Mouse (Mus musculus) limb, embryonic 14.5 days (tissue): ENCODE measurements at regions not wholly inside any gene's neighbourhood (a gene's known extent, or its start where the extent isn't known, plus 50 kb on each side); places are given as distances from the start of the nearest gene placed in this dataset.
A peak's percentile ranks its signal among the peaks of the same experiment; 100 is the strongest.

ENCODE experiments used
- ATAC-seq: fragments of 200-750 bp; cut with Nextera tagmentation; 2 replicates; pipeline ENCODE4 v1.8.0; 2017; ENCODE audit warnings: low read depth, moderate number of reproducible peaks, moderate TSS enrichment; ENCODE audit not compliant: low FRiP score
- DNase-seq: peaks from one replicate; pipeline ENCODE4 v3.0.0-alpha.2; 2015; ENCODE audit warnings: low spot score
- H3K27ac ChIP-seq: fragments of 300-500 bp; sonication (generic); replicated peaks from 2 replicates; pipeline ENCODE4 v1.5.1; 2014; ENCODE audit warnings: low read depth, mild to moderate bottlenecking, low read length, moderate library complexity, mixed read lengths
- H3K27me3 ChIP-seq: fragments of 300-500 bp; sonication (generic); 2 replicates; pipeline ENCODE4 v1.6.1; 2014; ENCODE audit warnings: low read length, mixed read lengths; ENCODE audit not compliant: control insufficient read depth, insufficient read depth
- H3K36me3 ChIP-seq: fragments of 300-500 bp; sonication (generic); 2 replicates; pipeline ENCODE4 v1.6.1; 2014; ENCODE audit warnings: mild to moderate bottlenecking, low read length, moderate library complexity, mixed read lengths; ENCODE audit not compliant: control insufficient read depth, insufficient read depth
- H3K4me1 ChIP-seq: fragments of 300-500 bp; sonication (generic); 2 replicates; pipeline ENCODE4 v1.6.1; 2014; ENCODE audit warnings: antibody characterized with exemption, low read length, mixed read lengths; ENCODE audit not compliant: control insufficient read depth, insufficient read depth
- H3K4me2 ChIP-seq: fragments of 300-500 bp; sonication (generic); replicated peaks from 2 replicates; pipeline ENCODE4 v1.6.1; 2014; ENCODE audit warnings: low read depth, mild to moderate bottlenecking, low read length, moderate library complexity; ENCODE audit not compliant: severe bottlenecking
- H3K4me3 ChIP-seq: fragments of 300-500 bp; sonication (generic); replicated peaks from 2 replicates; pipeline ENCODE4 v1.5.1; 2014; ENCODE audit warnings: low read length
- H3K9ac ChIP-seq: fragments of 300-500 bp; sonication (generic); 2 replicates; pipeline ENCODE4 v1.6.1; 2014; ENCODE audit warnings: mild to moderate bottlenecking, low read depth, low read length, moderate library complexity; ENCODE audit not compliant: severe bottlenecking
- H3K9me3 ChIP-seq: fragments of 300-500 bp; sonication (generic); 2 replicates; pipeline ENCODE4 v1.6.1; 2016; ENCODE audit warnings: low read length; ENCODE audit not compliant: control insufficient read depth
- POLR2A ChIP-seq: fragments of 200-500 bp; IDR thresholded peaks from 2 replicates; pipeline ENCODE4 v1.8.0; 2012; ENCODE audit warnings: inconsistent platforms, mild to moderate bottlenecking, moderate library complexity, borderline replicate concordance; ENCODE audit not compliant: insufficient read depth, insufficient read length; ENCODE audit errors: extremely low read depth
- WGBS: fragments of 180-500 bp; shearing (Covaris S2); extraction: QIAGEN DNeasy Blood & Tissue Kit; methylation state at CpG from one replicate; pipeline ENCODE4 v1.1.7; 2014; 5-methylcytosine and 5-hydroxymethylcytosine counted together

DNA sequence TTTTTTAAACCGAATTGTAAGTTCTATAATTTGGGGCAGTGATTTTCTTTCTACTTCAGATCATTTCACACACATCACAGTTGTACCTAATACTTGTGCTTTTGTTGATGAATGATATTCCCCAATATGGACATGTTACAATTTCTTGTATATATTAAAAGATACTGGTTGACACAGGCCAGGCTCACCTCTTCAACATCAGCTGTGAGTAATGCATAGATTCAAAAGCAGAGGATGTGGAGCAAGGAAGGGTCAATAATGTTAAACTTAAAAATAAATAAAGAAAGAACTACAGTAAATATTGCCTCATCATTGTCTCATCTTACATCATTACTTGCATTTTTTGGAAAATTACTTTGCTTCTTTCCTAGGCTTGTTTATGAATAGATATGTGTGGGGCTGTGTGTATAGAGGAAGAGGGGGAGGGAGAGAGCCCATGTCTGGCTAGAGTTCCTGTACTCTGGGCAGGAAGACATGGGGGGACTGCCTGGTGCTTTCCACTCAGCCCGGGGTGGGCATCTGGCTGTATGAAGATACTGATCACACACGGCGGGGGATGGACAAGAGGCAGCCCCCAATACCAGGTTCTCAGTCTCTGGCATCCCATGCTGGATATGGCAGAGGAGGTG is 490.1 kb downstream of the Gm6377 start:
- Histone ChIP-seq H3K27me3 (no peaks in the 10 kb centered on the region), H3K9me3 (no peaks in the 10 kb centered on the region), H3K36me3 (no peaks in the 10 kb centered on the region), H3K27ac (no peak overlapping the region), H3K4me3 (no peak overlapping the region), H3K4me2 (no peak overlapping the region), H3K4me1 (no peaks in the 10 kb centered on the region), H3K9ac (no peak overlapping the region)
- no peak for ATAC-seq
- TF ChIP-seq POLR2A = no peak
- WGBS = 83% methylated on average over 4 of the region's 4 CpGs
- no peak for DNase-seq

DNA sequence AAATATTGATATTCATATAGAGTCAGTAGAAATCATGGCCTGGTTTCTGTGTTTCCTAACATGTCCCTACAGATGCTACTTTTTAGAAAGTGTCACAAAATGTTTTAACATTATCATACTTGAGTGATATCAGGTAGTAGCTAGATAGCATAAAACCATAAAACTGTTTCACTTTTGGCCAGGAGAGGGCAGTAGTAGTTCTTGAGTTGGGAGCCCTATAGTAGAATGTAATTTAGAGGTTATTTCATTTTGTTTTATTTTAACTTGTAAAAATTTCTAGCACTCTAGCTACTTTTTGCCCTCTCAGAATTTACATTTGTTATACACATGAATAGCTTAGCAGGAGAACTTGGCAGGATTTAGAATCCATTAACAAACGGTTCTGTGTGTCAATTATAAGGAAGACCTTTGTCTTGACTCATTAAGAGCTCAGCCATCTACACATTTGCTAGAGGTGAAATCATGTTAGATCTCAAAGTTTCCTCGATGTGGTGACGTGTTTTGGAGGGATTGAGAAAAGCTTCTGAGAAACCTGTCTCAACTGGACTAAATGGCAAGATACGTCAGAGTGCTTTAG is 538.5 kb downstream of the Gm6377 start:
- peak; percentile 8 for DNase-seq
- no peak for TF ChIP-seq POLR2A
- no peaks in the 10 kb centered on the region for H3K9me3 ChIP-seq
- H3K4me1 ChIP-seq = no peaks in the 10 kb centered on the region
- no peak overlapping the region for H3K4me2 ChIP-seq
- H3K9ac ChIP-seq = no peak overlapping the region
- 49% methylated on average over 4 of the region's 4 CpGs for WGBS
- no peaks in the 10 kb centered on the region for H3K36me3 ChIP-seq
- H3K27ac ChIP-seq = no peak overlapping the region
- ATAC-seq = no peak
- no peak overlapping the region for H3K4me3 ChIP-seq
- H3K27me3 ChIP-seq = no peaks in the 10 kb centered on the region

DNA sequence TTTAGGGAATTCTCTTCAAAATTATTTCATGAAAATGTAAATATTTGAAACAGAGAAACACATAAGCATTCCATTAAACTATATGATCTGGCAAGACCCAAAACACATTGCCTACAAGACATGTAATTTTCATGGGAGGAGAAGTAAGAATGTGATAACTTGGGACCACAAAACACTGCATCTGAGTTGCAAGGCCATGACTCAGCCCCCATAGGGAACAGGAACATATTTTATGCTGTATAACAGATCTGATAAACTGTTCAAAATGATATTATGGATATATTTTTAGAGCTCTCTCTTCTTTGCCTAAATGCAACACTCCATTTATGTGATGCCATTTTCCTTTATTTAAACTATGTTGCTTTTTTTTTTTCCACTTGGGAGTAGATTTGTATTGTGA is 539.4 kb downstream of the Gm6377 start:
- Histone ChIP-seq H3K27ac (no peak overlapping the region), H3K9ac (no peak overlapping the region), H3K27me3 (no peaks in the 10 kb centered on the region), H3K4me3 (no peak overlapping the region), H3K4me2 (no peak overlapping the region), H3K36me3 (no peaks in the 10 kb centered on the region), H3K9me3 (no peaks in the 10 kb centered on the region), H3K4me1 (no peaks in the 10 kb centered on the region)
- DNase-seq (no peak), ATAC-seq (no peak)
- TF ChIP-seq POLR2A = no peak
